ENCODE assay signal across 26 mouse cellular contexts in genomic region chr9:77685825-77686500, GRCm38 (mm10). TPM values are rescaled to one million over a fixed set of nuclear protein-coding genes. Genes with fewer than 3 reads are reported as not detected.
DNase-seq lines count a peak whose midpoint lies in the region; ATAC-seq and TF ChIP-seq lines count a peak whose summit lies in the region.
"Had no signal": no experiment of that assay in that cellular context is flagged by ENCODE, and none has a peak within 500 bp of the region (broad histone marks: within the 10 kb centered on the region; RNA-seq: fewer than 3 reads in every experiment).

No protein-coding gene starts in this region.

- H3K9ac ChIP-seq in heart, adult 2 months (ENCODE audit: low read depth, low read length): no peak overlapping the region
- H3K9ac ChIP-seq in midbrain, embryonic 16.5 days (ENCODE audit: low read depth, low read length): no peak overlapping the region
- H3K9ac ChIP-seq: embryonic facial prominence, embryonic 12.5 days; midbrain, embryonic 13.5 days; neural tube, embryonic 15.5 days; stomach, embryonic 15.5 days had no signal

- ATAC-seq in midbrain, embryonic 16.5 days: no peak
- ATAC-seq: hindbrain, postnatal 0 days; midbrain, embryonic 13.5 days had no signal

- H3K4me3 ChIP-seq in kidney, adult 2 months (ENCODE audit: insufficient read depth, low read depth, low read length): no peak overlapping the region
- H3K4me3 ChIP-seq in heart, adult 2 months: no peak overlapping the region
- no peak overlapping the region for H3K4me3 ChIP-seq in midbrain, embryonic 16.5 days (ENCODE audit: low read depth, low read length)
- H3K4me3 ChIP-seq: embryonic facial prominence, embryonic 12.5 days; midbrain, embryonic 13.5 days; myocyte; neural tube, embryonic 15.5 days; stomach, embryonic 15.5 days had no signal

- TF ChIP-seq CTCF in kidney, adult 2 months (conservative IDR thresholded peaks at IDR 0.05; ENCODE audit: insufficient read depth, insufficient read length, low read depth, low read length): no peak
- no peak for TF ChIP-seq CTCF in heart, adult 2 months (IDR thresholded peaks at IDR 0.05)

- intact Hi-C loops in heart, adult 2 months (cut with DNase I): no loop called here
- intact Hi-C loops in heart, postnatal 10 days (cut with DNase I): loop anchor here (5.0 kb wide), 1 partner anchor 66 kb away; the partner anchor contains the start of gene Gclc

- no peak for TF ChIP-seq POLR2A in kidney, adult 2 months (IDR thresholded peaks at IDR 0.05; ENCODE audit: low read depth, low read length)
- no peak for TF ChIP-seq POLR2A in heart, adult 2 months (IDR thresholded peaks at IDR 0.05; ENCODE audit: insufficient read depth, low read depth, low read length)

- no peak overlapping the region for H3K4me2 ChIP-seq in midbrain, embryonic 16.5 days (ENCODE audit: low read length)
- H3K4me2 ChIP-seq: embryonic facial prominence, embryonic 12.5 days; midbrain, embryonic 13.5 days; neural tube, embryonic 15.5 days; stomach, embryonic 15.5 days had no signal

- no peaks in the 10 kb centered on the region for H3K27me3 ChIP-seq in kidney, adult 2 months (replicated peaks; ENCODE audit: control insufficient read depth, insufficient read depth, low read length)
- no peaks in the 10 kb centered on the region; the same call in 1 of the 2 replicates for H3K27me3 ChIP-seq in heart, adult 2 months (ENCODE audit: control insufficient read depth, insufficient read depth, low read length)
- no peaks in the 10 kb centered on the region for H3K27me3 ChIP-seq in midbrain, embryonic 16.5 days (ENCODE audit: control insufficient read depth, insufficient read depth, low read depth, low read length)
- H3K27me3 ChIP-seq: embryonic facial prominence, embryonic 12.5 days; midbrain, embryonic 13.5 days; neural tube, embryonic 15.5 days; stomach, embryonic 15.5 days had no signal

- no peak overlapping the region for H3K27ac ChIP-seq in kidney, adult 2 months (ENCODE audit: insufficient read depth, low read depth, low read length)
- H3K27ac ChIP-seq in heart, adult 2 months: 0 out of 2 replicates have a peak overlapping the region, but pooled peaks have one; percentile 8
- H3K27ac ChIP-seq in midbrain, embryonic 16.5 days (ENCODE audit: low read length): no peak overlapping the region
- H3K27ac ChIP-seq: embryonic facial prominence, embryonic 12.5 days; hindbrain, postnatal 0 days; midbrain, embryonic 13.5 days; neural tube, embryonic 15.5 days; stomach, embryonic 15.5 days had no signal

- 68% methylated on average over 5 of the region's 5 CpGs for WGBS in kidney, adult 2 months
- WGBS in heart, adult 2 months: 31% methylated on average over 5 of the region's 5 CpGs
- 84% methylated on average over 5 of the region's 5 CpGs for WGBS in midbrain, embryonic 16.5 days

- TF ChIP-seq EP300 in heart, adult 2 months (IDR thresholded peaks at IDR 0.05; ENCODE audit: insufficient read depth, low read depth, low read length): no peak

- H3K9me3 ChIP-seq in midbrain, embryonic 16.5 days (replicated peaks; ENCODE audit: control insufficient read depth, low read length, poor library complexity, severe bottlenecking): no peaks in the 10 kb centered on the region
- H3K9me3 ChIP-seq: embryonic facial prominence, embryonic 12.5 days; midbrain, embryonic 13.5 days; neural tube, embryonic 15.5 days; stomach, embryonic 15.5 days had no signal

- H3K79me2 ChIP-seq in heart, adult 2 months (replicated peaks; ENCODE audit: control insufficient read depth, insufficient read depth, low read length): no peaks in the 10 kb centered on the region

- H3K4me1 ChIP-seq in kidney, adult 2 months (ENCODE audit: control insufficient read depth, insufficient read depth, low read length): 0 out of 2 replicates have a peak, but pooled peaks cover 2% of the 10 kb centered on the region
- H3K4me1 ChIP-seq in heart, adult 2 months (ENCODE audit: control insufficient read depth, insufficient read depth, low read length): no peaks in the 10 kb centered on the region; the same call in 1 of the 2 replicates
- no peaks in the 10 kb centered on the region for H3K4me1 ChIP-seq in midbrain, embryonic 16.5 days (ENCODE audit: control insufficient read depth, insufficient read depth, low read length)
- H3K4me1 ChIP-seq: embryonic facial prominence, embryonic 12.5 days; neural tube, embryonic 15.5 days; stomach, embryonic 15.5 days had no signal

- H3K36me3 ChIP-seq in kidney, adult 2 months (ENCODE audit: control insufficient read depth, insufficient read depth, low read length): no peaks in the 10 kb centered on the region
- no peaks in the 10 kb centered on the region for H3K36me3 ChIP-seq in heart, adult 2 months (ENCODE audit: control insufficient read depth, insufficient read depth, low read length)
- no peaks in the 10 kb centered on the region for H3K36me3 ChIP-seq in midbrain, embryonic 16.5 days (ENCODE audit: control insufficient read depth, insufficient read depth, low read length)
- H3K36me3 ChIP-seq: embryonic facial prominence, embryonic 12.5 days; midbrain, embryonic 13.5 days; neural tube, embryonic 15.5 days; stomach, embryonic 15.5 days had no signal

- DNase-seq in kidney, adult 2 months: peak; percentile 29
- DNase-seq in kidney, adult 9 months: no peak
- peak; percentile 60 for DNase-seq in Muller cell, postnatal 12 days (ENCODE audit: inconsistent ontology term)
- peak in 1 of 2 experiments; percentile 15 for DNase-seq in heart, adult 2 months
- DNase-seq in heart, postnatal 10 days: peak; percentile 52 to 54
- DNase-seq in thymus, postnatal 4 days: no peak
- DNase-seq: adrenal gland, adult 2 months; cerebellum, adult 18-20 months; gastrocnemius, postnatal 25 days; kidney, adult 8-10 months; kidney, postnatal 36 days; liver; lung, adult 2 months; right cerebral cortex, adult 18-20 months; spleen, adult 18-20 months; thymus, postnatal 14 days had no signal

RNA-seq across cellular contexts. Expression of gene Klhl31, which starts 49.7 kb away (rescaled TPM):
- 0.04 and 0.99 TPM in 2 replicates for polyA plus RNA-seq in kidney, adult 2 months (2012; rRNA removed)
- 100 to 1,000 TPM; 116 to 122 TPM for total RNA-seq in heart, adult 2 months (2021)
- polyA plus RNA-seq in heart, adult 2 months (2012; rRNA removed): 22.4 and 49.2 TPM in 2 replicates
- 100 to 1,000 TPM; 115 to 125 TPM for total RNA-seq in heart, postnatal 10 days (2021)
- 0.14 and 0.20 TPM in 2 replicates for polyA plus RNA-seq in midbrain, embryonic 16.5 days (2015; fragmentation: Nextera tagmentation; extraction: Ambion mirVana)
- total RNA-seq: common myeloid progenitor, adult 5-6 weeks; hematopoietic stem cell, adult 5-6 weeks; megakaryocyte progenitor cell, adult 5-6 weeks had no signal
- polyA plus RNA-seq: adrenal gland, adult 2 months had no signal

Comparison
In these comparisons a context has a peak if more than half of its experiments do, and no peak if none do; other contexts are left out.
1. DNase-seq: peak in kidney, adult 2 months (single experiment), Muller cell, postnatal 12 days (single experiment) and heart, postnatal 10 days (2 of 2); none in kidney, adult 9 months (single experiment) and thymus, postnatal 4 days (single experiment).
2. RNA of gene Klhl31, which starts 49.7 kb away (polyA plus RNA-seq): 22.4 to 49.2 TPM in heart, adult 2 months; 0.04 to 0.99 TPM in kidney, adult 2 months and 0.14 to 0.20 TPM in midbrain, embryonic 16.5 days; every median in the first group is over 10 times any median in the second.